Mouse (Mus musculus) T-cell, adult 2 months (primary cell): Measurements from ENCODE around the gene Col24a1.

ENCODE experiments used
- DNase-seq: peaks from one replicate; pipeline ENCODE4 v3.0.0; 2022; ENCODE audit warnings: low spot score

Gene Col24a1

DNA sequence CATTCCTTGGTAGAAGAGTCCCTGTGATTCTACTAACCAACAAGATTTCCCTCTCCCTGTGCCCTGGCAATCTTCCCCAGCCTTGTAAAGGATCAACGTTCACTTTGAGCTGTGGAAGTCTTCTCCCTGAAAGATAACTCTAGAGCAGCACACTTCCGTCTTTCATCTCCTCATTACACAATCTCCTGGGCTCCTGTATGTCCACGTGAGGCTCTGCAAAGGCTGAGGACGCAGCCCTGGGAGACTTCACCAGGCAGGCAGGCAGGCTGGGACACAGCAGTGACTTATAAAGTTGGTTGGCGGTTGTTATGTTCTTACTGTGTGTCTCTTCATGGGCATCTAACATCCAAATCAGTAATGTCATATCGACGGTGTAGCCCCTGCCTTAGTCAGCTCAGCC lies 170.1 kb downstream of the Col24a1 start:
- no peak for DNase-seq

DNA sequence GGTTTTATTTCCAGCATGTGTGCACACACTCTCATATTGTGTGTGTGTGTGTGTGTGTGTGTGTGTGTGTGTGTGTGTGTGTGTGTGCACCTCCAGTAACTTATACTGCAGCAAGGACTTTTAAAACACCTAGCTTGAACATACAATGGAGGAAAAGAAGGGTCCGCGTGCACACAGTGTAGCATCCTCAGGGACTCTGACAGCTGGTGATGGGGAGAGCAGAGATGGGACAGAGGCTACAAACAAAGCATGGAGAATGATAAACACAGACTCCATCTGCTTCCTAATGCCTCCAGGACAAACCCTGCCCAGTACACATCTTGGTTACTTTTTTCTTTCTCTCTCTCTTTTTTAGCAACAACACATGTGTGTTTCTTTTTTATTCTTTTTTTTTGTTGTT lies 171.5 kb downstream of the Col24a1 start:
- no peak for DNase-seq

DNA sequence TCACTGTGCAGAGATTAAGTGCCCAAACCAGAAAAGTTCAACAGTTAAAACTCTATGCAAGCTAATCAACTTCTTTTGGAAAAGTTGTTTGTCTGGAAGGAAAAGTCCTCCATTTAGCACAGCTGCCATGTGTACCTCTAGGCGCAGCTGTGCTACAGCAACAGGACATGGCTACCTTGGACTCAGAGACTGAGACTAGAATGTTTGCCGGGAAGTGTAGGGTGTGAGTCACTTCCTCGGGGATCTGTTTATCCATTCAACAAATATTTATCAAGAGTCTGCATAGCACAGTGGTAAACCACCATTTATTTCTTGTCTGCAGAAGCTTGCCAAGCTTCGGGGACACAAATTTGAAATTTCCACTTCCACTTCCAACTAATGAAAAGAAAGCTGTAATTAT lies 178.8 kb downstream of the Col24a1 start:
- no peak for DNase-seq

DNA sequence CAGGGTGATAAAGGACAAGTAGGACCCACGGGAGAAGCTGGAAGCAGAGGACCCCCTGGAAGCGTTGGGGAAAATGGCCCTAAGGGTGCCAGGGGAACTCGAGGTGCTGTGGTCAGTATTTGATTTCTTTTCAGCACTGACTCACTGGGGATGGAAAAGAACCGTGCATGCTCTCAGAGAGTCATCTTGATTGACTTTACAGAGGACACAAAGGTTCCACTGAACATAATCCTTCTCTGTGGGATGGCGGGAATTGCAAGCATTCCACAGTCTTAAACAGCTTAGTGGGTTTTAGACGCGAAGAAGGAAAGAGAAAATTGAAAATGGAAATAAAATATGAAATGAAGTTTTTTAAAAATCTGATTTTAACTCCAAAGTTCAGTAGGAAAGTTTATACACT lies 181.9 kb downstream of the Col24a1 start:
- no peak for DNase-seq

DNA sequence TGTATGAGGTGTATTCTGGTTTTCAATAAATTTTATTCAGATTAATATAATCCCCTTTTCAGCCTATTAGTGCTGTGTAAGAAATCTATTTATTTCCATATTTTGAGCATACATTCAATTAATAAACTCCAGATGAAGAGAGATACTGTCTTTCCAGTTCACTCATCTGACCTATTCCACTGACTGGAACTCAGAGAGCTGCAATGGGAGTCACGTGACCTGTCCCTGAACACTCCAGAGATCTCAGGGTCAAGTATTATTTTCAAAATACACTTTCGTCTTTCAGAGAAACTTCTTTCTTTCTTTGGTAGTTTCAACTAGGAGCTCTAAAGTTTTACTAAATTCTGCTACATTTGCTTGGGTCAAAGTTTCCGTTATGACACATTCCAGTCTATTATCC lies 184.4 kb downstream of the Col24a1 start:
- DNase-seq: no peak

DNA sequence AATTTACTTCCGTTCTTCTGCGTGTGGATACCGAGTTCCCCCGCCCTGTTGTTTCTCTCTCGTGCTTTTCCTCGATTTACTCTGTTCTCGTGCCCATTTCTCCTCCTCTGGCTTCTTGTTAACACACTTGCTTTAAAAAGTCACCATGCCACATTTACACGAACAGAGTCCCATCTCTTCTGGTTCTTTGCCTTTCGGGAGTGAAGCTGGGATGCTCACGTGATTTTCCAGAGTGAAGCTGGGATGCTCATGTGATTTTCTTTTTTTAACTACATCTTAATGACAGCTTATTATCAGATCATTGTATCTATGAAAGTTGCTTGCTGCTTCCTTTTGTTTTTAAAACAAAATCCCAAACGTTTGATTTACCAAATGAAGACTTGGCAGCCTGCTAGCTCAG lies 184.8 kb downstream of the Col24a1 start:
- no peak for DNase-seq

DNA sequence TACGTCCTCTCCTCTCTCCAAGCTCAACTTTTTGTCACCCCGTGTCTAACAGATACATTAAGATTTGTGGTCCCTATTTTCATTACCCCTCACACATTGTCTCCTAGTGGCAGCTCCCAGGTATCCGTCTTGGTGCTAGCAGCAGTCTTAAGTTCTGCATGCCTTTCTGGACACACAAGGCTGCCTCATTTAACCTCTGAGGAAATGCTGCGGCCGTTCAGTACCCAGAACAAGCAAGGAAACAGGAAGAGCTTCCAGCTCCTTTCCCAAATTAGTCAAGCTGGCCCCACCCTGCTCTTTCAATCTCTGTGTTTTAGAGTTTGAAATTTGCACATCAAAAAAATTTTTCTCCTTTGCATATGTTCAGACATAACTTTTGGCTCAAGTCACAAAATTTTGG lies 186.2 kb downstream of the Col24a1 start:
- no peak for DNase-seq

DNA sequence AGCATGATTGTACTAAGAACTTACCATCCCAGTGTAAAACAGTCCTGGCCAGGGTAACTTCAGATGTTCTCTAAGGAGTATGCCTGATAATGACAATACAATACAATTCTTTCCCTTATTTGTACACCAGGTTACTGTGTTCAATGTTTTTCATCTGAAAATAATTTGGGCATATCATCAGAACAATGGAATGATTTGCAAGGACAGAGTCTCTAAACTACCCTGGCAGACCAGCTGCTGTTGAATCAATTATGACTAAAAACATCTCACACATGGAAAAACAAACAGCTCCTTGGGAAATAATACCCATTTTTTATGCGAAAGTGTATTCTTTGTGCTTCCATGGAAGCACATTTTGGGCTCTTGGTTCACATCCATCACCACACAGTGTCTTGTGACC lies 198.0 kb downstream of the Col24a1 start:
- no peak for DNase-seq

DNA sequence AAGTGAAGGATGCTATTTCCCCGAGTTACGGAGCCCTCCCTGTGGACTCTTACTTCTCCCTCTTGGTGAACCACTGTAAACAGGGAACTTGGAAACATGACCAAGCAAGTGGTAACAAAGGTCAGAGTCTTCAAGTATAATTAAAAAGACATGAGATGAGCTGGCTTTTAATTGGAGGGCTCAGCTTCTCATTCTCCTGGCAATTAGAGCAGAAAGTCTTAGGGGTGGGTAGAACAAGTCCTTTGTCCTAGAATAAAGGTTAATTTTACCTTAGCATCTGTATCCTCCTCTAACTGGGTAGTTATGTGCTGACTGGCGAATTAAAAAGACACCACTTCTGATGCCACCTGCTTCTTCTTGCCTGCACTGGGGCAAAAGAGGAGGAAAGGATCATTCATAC lies 199.1 kb downstream of the Col24a1 start:
- DNase-seq: no peak

DNA sequence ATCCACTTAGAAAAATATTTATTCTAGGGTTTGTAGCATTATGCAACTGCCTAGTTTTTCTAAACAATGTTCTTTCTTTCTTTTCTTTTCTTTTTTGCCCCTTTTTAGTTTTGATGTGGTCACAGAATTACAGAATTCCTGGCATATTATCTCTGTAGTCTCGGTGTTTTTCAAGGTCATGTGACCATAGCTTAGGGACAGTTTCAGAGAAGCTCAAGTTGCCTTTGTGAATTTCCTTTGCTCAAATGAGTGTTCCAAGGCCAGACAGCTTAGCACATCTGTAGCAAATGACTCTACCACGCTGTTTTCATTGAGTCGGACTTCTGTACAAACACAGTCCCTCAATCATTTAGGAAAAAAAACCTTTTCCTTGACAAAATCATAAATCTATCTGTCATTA lies 205.9 kb downstream of the Col24a1 start:
- DNase-seq: no peak

DNA sequence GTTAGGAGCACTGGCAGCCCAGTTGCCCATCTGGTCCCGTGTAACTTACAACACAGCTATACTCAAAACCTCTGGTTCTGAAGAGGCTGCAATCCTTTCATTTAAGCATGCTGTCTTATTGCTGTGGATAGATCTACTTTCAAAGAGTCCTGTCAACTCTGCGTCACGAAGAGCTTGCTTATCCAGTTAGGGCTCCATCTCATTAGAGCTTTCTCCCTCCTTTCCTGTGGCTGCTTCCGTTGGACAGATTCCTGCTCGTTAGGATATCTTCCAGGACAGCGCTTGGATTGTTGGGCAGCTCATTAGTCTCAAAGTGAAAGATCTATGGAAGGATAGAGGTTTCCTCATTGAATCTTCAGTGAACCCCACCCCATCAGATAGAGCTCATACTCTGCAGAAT lies 206.6 kb downstream of the Col24a1 start:
- no peak for DNase-seq

DNA sequence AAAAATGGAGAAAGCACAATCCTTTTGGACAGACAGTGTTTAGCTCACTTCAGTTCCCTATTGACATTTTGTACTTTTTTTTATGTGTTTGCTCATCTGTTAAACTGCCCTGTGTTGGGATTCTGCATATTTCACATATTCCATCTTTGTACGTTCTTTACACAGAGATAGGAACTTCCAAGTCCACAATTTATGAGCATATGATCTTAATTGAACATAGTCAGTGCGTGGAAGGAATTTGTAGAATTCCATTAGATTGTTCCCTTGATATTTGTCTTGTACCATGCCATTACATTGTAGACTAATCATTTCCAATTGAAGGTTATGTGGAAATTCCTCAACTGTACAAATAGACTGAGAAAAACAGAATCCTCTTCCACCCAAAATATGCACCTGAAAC lies 212.6 kb downstream of the Col24a1 start:
- no peak for DNase-seq

DNA sequence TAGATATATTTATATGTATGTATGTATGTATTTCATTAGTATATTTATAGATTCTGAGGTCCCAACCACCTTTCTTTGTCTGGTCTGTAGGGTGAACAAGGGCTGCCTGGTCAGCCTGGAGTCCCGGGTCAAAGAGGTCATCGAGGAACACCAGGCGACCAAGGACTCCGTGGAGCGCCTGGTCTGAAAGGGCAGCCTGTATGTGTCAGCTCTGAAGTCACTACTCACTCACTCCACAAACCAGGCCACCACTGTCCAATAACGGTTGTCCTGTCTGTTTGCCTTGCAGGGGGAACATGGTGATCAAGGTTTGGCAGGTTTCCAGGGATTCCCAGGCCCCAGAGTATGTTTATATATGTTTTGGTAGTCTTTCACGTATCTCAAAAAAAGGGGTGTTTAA lies 216.3 kb downstream of the Col24a1 start:
- no peak for DNase-seq

DNA sequence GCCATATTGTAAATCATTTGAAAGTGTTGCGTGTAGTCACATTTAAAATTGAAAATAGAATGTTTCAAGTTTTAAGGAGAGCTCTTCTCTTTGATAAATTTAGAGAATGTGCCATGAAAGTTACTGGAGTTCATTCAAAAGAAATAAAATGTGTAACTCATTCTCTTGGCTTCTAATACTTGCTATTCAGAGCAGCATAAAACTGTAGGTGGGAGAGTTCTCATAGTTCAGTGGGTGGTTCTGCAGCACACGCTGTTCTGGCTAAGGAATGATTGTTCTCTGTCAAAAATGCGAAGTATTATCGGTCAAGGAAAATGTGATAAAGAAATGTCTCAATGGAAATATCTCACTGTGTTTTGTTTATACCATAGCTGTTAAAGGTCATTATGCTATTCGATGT lies 221.9 kb downstream of the Col24a1 start:
- DNase-seq: no peak

DNA sequence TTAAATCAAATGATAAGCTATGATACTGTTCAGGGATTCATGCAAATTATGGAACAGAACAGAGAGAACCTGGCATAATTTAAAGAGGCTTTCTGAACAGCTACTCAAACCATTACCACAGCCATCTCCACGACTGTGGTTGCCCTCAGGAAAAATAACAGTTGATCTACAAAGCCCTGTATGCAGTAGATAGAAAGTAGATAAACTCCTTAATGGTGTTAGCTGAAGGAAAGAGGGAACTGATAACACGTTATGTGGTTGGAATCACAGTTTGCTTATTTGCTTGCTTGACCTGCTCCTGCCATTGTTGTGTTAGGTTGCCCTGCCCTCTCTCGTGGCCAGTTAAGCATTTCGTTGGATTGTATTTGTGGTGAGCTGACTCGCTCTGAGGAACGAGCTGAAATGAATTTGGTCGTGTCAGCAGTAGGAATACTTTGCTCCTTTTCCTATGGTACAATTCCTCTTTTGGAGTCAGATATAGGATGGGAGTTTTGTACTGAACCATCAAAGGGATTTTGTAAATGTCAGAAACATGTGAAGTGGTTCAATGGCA lies 229.3 kb downstream of the Col24a1 start:
- no peak for DNase-seq

DNA sequence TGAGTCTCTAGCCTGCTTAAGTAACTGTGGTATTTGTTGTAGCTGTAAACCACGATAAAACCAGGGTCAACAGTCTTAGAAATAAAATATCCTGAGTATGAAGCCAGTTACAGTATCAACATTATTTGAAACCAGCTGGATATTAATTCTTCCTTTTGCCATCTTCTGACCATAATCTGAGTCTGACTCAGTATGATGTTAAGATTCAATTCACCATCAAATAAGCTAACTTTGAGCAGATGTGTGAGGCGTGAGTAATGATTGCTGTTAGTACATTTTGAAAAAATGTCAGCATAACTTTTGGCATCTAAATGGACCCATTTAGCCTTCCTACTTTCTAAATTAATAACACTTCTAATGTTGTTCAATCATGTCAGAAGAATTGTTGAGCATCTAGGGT lies 230.0 kb downstream of the Col24a1 start:
- DNase-seq: no peak

DNA sequence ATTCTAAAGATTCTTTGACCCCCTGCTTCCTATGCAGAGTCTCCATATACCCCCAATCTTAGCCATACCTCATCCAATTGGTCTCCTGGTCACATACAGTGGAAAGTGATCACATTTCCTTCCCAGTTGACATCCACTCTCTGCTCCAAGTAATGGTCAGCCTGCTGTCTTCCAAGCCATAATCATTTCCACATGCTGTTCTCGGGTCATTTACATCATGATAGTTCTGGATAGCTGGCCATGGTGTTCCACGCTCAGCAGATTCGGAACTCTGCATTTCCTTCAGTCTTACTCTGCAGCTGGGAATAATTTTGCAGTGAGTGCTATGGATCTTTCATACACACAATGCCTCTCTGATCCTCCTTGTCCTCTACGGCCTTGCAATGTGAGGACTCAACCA lies 233.0 kb downstream of the Col24a1 start:
- DNase-seq: no peak

DNA sequence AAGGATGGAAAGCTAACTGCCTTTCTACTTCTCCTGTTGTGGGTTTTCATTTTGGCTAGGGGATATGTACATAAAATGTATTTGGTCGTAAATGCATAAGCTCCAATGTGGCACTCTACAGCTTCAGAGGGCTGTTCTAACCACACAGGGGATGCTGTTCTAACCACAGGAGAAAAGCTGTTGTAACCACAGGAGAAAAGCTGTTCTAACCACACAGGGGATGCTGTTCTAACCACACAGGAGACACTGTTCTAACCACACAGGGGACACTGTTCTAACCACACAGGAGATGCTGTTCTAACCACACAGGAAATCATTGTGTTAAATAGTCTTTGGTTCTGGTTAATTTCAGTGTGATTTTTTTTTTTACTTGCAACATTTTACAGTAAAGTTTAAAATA lies 245.6 kb downstream of the Col24a1 start:
- no peak for DNase-seq

DNA sequence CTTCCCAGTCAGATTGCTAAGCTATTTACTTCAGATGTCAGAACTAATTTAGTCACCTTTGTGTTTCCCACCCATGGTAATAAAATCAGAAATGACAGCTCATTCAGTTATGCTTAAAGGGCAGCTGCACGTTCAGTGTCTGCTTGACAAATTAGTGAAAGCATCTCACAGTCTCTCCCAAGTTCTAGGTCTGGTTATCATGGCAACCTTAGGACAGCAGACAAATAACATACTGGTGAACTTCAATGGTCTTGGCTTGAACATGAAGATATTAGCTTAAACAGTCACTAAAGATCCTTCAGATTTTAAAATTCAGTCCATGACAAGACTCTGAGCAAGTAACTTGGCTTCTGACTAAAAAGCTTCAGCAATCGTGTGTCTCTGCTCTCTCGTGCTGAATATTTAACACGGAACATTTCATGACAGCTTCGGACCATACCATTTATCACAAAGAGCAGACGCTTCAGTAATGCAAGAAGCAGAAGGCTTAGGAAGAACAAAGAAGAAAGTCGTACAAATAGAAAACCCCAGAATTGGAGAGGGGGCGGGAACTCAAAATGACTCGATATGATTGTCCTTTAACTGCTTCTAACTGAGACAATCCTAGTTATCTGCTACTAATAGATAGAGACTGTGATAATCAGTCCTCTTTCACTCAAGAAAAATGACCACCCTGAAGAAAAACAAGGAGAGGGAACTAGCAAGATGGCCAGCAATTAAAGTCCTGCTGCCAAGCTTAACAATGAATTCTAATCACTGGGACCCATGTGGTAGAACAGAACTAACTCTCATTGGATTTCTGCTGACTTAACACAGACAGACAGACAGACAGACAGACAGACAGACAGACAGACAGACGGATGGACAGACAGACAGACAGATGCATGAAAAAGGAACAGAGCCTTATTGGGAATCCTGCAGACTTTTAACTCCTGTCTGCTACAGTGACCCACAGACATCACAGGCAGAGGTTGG lies 256.5 kb downstream of the Col24a1 start:
- no peak for DNase-seq

DNA sequence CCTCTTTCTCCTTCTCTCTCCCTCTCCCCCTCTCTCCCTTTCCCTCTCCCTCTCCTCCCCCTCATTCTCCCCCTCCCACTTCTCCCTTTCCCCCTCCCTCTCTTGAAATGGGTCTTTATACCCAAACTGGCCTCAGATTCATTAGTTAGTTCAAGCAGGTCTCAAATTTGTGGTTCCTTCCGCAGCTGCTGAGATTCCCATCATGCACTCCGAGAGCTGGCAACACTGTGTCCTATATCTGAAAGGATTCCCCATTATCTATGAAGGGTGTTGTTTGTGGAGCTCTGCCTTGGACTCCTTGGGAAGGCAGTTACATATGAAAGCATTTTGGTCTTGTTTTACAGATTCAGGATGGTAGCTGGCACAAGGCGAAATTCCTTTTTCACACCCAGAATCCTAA lies 257.9 kb downstream of the Col24a1 start:
- DNase-seq: no peak

DNA sequence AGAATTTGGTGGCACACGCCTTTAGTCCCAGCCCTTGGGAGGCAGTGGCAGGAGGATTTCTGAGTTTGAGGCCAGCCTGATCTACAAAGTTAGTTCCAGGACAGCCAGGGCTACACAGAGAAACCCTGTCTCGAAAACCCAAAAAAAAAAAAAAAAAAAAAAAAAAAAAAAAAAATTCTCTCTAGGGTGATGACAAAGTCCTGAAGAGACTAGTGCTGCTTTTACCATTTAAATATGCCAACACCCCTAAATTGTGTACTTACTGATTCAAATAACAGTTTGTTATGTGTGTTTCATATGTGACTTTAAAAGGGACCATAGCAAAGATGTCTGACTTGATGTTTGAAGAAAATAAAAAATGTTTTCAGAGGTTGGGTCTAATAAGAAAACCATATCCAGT lies 262.1 kb downstream of the Col24a1 start:
- DNase-seq: no peak

DNA sequence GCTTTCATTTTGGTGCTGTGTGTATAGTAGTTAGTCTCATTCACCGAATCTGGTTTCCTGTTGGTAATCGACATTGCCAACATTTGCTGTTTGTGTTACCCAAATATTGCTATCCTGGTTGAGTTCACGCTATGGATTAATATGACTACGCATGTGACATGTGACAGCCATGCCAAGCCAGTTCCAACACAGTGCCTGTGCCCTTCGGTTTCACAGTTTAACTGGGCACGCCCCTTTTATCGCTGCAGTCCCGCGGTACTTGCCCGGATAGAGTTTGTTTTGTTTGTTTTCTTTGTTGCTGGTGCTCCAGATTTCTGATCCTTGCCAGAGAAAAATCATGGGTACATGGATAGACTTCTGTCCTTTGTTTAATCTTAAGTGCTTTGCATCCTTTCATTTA lies 263.9 kb downstream of the Col24a1 start:
- DNase-seq: no peak

DNA sequence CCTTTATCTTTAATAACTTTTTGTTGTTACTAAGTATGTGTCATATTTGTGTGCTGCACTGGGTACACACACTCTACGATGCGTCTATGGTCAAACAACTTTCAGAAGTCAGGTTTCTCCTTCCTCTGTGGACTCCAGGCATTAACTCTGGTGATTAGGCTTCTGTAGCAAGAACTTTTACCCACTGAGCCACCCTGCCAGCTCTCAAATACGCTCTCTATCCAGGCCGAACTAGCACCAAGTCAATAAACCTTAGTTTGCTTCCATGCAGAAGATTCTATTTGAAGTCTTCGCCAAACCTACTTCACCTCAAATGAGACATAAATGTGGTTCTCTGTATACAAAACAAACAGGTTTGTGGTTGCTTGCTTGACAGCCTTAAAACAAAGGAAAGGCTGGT lies 267.4 kb downstream of the Col24a1 start:
- DNase-seq: no peak

DNA sequence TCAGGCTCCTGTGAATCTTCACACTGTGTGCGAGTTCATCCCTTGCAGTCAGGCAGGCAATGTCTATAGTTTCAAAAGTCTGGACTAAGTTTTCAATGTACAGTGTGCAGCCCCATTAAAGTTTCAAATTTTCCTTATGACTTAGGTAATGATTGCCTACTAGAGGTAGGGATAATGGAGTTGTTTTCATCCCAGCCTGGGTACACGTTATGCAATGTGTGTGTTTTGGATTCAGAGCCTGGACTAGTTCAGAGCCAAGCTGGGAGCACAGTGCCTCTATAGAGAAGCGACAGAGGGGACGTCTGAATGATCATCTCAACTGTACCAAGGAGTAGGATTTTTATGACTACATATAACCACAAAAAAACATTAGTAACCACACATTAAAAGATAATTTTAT lies 267.8 kb downstream of the Col24a1 start:
- DNase-seq: no peak
